Mouse (Mus musculus) gastrocnemius, adult 8-10 months (tissue): ENCODE results near the gene Slc16a13. TPM values are rescaled to one million over a fixed set of nuclear protein-coding genes. Genes with fewer than 3 reads are reported as not detected.

Experiments used
- DNase-seq, 2 experiments: peaks; one replicate each; pipeline ENCODE4 v3.0.0; 2022; ENCODE audit warnings: low spot score in 2 of 2
- total RNA-seq, 4 experiments: library from RNA; stranded (reverse); gene quantifications; 2 replicates each; pipeline ENCODE4 v1.2.4; 2022

Slc16a13 gene
- under 1 TPM; 0.13 to 0.89 (median 0.35) TPM for total RNA-seq

DNA sequence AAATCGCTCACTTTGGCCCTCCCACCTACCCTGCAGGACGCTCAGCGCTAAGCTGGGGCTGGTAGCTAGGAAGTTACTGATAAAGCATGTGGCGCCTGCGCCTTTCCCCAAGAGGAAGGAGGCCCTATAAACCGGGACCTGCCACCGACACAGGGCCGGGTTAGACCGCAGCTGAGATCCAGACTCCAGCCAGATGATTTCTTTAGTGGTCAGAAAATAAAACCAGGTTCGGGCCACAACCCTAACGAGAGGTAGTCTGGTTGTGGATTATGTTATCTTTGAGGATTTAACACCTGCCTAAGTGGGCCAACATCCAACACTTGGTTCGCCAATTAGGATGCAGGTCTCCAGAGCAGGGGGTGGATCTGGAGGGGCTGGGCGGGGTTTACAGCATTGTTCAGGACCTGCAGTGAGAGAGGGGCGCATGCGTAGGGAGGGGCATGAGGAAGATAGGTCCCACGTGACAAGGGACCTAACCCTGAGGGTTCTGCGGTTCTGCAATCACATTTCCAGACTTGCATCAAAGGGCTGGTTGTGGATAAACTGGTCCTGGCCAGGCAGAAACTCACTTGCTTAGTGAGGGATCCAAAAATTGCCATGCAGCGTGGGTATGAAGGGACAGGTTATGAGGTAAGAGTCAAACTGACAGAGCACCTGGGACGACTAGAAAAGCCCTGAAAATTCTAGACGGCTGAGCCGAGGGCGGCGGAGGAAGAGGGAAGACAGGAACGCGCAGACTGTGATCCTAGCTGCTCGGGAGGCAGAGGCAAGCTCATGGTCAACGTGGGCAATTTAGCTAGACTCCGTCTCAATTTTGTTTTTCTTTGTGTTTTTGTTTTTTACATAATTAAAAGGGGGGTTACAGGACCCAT, at the start of gene Slc16a13:
Slc16a13 (minus strand) TSS at position 334 of the 872 bp plus-strand sequence.
- peak; percentile 67 to 80 for DNase-seq

DNA sequence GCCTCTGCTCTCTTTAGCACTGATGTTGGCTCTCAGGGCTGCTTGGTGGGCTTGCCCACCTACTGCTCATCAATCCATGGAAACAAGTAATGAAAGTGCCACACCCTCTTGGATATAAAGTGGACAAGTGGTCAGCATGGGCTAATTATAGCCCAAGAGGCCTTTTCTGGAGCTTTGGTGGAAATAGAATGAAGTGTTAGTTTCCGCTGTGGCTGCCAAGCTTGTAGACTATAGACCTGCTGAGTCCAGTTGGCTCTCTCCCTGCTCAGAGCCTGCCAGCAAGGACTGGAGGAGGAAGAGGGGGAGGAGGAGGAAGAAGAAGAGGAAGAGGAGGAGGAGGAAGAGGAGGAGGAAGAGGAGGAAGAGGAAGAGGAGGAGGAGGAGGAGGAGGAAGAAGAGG, 45.5 kb upstream of the Slc16a13 start:
- DNase-seq: peak in 1 of 2 experiments; percentile 36

DNA sequence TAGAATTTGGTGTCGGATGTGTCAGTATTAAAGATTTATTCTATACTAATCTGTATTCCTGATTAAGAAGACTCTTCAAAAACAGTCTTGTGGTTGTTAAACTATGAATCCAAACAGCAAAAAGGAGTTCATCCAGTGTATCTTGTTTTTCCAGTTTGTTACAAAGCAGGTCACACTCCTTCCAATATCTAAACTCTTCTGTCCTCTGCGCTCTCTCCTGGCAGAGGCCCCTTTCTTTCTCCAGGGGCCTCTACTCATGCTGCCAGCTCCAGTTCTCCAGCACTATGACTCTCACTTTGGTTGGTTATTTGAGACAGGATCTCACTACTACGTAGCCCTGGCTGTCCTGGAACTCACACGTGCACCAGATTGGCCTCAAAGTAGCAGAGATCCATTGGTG, 45.0 kb upstream of the Slc16a13 start:
- no peak for DNase-seq

DNA sequence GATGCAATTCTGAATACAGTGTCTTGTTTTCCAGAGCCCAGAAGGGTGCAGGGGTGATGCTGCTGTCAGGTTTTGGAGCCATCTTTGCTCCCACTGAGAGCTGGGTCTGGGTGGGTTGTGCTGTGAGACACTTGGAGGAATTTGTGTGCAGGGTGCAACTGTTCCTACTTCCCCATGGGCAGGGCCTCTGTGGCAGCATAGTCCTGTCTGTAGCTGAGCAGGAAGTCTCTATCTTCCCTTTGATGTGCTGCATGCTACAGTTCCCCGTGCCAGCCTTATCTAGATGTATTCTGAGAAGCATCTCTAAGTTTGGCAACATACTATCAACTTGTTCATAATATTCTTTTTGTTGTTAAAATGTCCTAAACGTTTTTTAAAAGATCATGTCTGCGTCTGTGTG, 44.4 kb upstream of the Slc16a13 start:
- DNase-seq: no peak

DNA sequence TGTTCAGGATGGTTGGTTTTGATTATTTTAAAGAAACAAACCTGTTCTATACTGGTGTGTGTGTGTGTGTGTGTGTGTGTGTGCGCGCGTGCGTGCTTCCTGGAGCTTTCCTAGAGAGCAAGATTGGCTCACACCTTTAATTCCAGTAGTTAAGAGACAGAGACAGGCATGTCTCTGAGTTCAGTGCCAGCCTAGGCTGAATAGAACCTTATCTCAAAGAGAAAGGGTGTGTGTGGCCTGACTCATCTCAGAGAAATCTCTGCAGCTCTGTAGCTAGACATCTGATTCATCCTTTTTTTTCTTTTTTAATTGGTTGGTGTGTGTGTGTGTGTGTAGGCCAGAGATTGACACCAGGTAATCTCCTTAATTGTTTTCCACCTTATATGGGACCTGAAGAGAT, 38.2 kb upstream of the Slc16a13 start:
- no peak for DNase-seq

DNA sequence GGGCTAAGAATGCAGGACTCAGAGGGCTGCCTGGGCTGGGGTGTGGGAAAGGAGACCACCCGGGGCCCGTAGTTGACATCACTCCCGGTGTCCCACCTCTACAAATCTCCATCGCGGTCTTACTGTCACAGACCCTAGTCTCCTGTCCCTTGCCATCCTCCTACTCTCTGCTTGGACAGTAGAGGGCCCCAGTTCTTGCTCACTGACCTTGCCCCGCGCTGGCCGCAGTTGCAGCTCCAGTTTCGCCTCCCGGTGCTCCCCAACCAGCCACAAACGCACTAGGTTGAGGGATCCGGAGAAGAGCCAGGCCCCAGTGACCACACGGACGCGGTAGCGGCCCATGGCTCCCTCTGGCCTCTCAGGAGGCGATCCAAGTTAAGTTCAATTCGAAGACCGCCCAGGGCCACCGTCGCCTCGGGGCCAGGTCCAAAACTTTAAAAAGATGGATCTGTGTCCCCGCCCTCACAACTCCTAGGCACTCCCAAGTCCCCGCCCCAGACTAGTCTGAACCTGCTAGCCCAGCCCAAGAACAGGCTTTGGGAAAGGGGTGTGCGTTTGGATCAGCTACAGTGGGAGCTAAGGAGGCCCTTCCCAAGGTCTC, 34.2 kb upstream of the Slc16a13 start, which contains the start of gene Alox12:
Alox12 (minus strand) TSS at position 423 of the 601 bp plus-strand sequence.
- peak in 1 of 2 experiments; percentile 33 for DNase-seq

DNA sequence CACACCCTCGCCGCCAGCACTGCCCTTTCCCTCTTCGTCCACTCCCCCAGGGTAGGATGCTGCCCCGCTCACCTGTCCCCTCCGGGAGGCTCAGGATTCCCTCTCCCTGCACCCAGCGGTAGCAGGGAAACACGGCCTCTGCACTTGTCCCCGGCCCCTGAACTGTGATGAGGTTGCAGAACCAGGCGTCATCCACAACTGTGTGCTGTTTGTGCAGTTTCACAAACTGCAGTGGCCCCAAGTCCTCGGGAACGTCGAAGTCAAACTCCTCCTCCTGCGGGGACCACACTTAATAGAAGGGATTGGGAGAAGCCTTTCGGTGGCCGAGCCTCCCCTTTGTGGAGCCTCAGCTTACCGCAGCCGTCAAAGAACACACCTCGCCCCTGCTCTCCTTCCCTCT, 33.5 kb upstream of the Slc16a13 start:
- no peak for DNase-seq

DNA sequence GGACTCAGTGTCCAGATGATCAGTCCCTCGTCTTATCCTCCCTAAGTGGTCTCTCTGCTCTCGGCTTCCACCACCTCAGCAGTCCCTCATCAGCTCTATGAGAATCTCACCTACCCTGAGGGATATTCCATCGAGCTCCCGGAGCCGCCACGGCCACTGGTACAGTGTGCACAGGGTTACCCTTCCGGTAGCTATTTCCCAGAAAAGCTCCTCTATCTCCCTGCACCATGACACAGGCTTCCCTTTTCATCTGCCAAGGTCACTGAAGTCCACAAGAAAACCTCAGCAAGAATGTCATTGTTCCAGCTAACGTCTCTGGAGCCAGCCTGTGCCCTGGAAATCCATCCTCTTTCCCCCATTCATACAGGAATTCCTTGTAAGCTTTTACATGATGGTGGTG, 31.0 kb upstream of the Slc16a13 start:
- DNase-seq: no peak

DNA sequence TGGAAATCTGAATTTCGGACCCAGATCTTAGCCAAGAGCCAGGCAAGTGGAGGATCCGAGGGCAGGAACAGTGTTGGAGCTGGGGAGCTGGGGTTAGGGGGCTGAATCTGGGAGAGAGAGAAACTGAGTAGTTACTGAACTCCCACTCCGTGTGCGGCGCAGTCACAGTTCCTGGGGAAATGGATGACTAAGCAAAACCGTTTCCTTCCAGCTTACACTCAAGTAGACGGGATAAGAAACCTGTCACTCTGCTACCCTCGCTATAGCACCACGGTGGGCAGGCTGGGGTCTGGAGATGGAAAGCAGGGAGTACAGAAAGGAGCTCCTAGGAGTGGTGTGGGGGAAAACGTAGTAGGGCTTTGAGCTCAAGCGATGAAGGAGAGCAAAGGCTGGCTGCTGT, 29.3 kb upstream of the Slc16a13 start:
- no peak for DNase-seq

DNA sequence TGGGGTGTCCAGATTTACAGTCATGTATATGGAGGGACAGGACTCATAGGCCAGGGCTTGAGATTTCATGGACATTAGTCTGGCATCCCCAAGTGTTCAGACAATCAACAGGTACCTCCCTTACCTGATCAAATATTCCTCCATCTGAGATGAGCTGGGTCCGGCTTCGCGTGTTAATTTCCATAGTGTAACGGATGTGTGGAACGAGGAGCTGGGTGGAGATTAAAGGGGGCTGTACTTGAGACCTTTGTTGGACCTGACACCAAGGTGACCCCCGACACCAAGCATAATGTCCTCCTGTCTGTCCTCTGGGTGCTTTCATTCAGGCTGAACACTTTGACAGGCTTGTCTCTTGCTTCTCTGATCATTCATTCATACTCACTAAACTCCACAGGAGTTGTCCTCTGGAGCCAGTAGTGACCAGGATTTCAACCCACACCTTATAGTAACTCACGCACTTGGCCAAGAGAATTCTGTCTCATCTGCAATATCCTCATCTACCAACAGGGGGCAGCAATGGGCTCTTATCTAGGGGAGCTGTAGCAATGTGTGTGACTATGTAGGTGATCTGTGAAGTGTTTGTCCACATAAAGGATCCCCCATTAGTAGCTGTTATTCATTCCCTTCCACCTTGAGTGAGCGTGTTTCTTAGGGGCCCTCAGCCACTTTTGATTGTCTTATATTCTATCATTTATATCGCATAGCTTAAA, 26.4 kb upstream of the Slc16a13 start:
- no peak for DNase-seq

DNA sequence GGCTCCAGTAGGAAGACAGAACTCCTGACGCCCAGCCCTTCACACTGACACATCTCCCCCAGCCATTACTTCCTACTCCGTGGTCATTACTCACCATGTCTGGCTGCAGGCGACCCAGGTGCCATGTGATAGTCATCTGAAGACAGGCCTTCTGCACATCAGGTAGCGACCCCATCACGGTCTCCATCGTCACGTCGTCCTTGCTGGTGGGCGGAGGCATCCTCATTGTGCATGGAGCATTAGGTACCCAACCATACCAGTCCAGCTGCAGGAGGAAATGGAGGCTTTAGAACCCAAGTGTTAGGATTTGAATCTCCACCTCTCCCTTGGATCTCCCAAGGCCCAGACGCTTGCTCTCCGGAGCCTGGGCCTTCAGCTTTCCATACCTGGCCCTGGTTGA, 21.7 kb upstream of the Slc16a13 start:
- DNase-seq: no peak

DNA sequence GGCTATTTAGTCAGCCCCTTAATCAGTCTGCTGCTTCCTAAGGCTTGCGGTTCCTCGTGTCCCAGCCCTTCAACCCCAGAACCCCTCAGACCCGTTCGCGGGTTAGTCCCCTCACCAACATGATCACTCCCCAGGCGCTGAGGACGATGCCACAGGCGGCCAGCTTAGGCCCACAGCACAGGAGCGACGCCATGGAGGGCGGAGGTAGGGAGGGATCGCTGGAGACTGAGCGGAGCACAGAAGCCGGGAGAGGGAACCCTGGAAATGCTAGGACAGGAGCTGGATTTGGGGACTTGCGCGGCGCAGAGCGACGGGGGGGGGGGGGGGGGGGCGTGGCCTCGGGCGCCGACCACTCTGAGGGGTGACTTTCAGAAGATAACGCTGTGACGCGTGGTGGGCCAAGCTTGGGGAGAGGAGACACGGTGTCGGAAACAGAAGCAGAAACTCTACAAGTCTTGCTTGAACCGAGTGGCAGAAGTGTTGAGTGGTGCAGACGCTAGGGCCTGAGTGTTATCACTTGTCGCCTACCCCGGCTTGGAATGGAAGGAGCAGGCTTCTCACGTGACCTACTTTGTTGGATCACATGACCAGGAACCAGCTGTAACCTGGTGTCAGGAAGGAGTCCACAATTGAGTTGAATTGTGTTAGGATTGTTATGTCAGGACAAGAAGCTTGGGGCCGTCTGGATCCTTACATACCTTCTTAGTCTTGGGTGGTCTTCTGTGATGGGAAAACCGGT, 18.8 kb upstream of the Slc16a13 start, which contains the start of the genes Gm21988 and Rnasek:
Gm21988 (minus strand) TSS at position 290 of the 739 bp plus-strand sequence.
Rnasek (minus strand) TSS at position 302 of the 739 bp plus-strand sequence.
- peak; percentile 66 to 68 for DNase-seq

DNA sequence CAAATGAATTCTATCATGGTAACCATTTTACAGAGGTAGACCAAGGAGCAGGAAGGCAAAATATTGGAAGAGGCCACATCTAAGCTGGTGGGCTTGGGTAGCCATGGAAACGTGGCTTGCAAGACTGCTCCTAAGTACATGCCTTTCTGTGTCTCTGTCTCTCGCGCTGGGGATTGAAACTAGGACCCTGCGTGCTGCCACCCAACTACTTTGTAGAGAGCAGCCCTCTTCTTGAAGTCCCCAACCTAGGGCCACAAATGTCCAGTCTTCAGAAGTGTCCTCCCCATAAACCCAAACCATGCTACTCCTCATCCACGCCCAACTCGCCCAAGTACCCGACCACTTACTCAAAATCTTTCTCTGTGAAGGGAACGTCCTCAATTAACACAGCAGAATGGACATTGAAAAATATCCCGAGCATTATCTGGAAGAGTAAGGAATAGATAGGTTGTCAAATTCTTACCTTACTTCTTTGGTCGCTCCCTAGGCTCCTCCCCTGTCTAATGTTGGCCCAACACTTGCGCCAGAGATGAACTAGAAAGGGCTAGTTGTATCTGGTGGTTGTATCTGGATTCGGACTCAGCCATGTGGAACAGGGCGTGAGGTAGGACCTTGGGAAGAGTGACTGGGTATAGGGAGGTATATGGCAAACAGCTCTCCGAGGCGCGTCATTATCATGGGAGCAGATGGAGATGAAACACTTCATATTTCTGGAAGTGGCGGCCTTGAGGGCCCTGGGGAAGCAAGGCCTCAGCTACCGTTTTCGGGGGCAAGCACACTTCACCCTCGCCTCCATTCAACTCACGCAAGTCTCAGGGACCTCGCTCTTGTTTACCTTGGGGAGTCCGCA, 18.0 kb upstream of the Slc16a13 start:
- no peak for DNase-seq

DNA sequence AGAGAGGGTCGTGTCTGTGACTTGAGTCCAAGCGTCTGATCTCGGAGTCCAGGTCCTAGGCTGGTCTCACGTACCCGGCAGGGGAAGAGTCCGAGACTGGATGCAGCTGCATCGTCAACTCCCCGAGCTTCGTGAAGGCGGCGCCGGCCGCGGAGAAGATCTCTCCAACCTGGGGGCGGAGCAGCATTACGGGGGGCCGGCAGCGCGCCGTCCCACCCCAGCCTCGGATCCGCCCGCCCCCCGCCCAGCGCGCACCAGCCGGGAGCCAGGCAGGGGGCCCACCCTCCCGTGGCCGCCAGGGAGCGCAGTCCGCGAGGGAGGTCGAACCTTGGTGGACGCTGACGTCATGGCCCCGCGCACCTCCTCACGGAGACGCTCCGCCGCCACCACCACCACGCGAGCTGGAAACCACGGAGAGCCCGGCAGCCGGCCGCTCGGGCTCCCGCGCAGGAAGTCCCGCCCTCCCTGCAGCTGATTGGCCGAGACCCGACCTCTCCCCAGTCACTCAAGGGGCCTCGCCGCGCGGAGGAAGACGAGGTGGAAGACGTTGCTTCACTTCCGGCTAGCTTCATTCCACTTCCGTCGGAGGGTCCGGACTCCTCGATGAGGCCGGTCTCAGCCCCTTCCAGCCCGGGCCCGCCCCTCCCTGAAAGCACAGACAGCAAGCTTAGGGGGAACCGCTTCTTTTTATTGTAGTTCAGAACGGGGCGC, 16.7 kb upstream of the Slc16a13 start, which contains the start of gene 0610010K14Rik:
0610010K14Rik (minus strand) TSS at position 458 of the 711 bp plus-strand sequence.
- peak; percentile 95 for DNase-seq

DNA sequence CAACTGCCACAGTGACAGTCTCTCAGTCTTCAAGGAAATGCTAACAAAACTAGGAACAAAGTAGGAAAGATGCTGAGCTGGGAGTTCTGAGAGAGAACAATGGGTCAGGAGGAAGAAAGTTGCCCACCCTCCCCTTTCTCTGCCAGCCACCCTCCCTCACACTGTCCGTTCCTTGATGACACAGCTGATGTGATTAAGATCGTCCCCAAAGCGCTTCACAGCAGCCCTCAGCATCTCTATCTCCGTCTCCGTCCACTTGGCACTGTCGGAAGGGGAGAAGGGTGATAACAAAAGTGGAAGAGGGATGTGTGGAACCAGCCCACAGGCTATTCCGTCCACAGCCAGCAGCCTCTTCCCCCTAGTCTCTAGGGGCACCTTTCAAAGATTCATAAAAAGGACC, 15.9 kb upstream of the Slc16a13 start:
- no peak for DNase-seq

DNA sequence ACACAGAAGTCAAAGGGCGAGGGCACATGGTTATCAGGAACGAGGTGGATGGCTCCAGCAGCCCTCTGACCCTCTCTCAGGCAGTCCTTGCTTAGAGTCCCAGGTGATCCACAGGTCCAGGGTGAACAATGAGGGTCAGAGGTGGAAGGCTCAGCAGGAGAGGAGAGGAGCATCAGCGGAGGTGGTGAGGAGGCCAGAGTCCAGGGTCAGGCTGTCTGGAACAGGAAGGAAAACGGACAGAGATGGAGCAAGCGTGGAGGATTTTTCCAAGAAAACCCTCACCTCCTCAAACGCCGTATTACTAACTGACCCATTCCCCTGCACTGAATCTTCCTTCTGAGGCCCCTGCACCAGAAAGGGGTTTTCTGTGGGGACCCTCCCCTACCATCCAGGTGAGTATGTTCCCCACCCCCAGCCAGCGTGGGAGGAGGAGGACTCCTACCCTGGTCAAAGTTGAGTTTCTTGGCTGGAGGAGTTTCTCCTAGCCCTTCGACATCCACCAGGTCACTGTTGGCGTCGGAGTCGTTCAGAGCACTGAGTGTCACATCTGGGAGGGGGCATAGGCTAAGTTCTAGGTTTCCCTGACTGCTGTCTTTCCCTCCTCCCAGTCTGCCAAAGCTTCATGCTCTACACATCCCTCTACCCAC, 14.5 kb upstream of the Slc16a13 start:
- DNase-seq: no peak

DNA sequence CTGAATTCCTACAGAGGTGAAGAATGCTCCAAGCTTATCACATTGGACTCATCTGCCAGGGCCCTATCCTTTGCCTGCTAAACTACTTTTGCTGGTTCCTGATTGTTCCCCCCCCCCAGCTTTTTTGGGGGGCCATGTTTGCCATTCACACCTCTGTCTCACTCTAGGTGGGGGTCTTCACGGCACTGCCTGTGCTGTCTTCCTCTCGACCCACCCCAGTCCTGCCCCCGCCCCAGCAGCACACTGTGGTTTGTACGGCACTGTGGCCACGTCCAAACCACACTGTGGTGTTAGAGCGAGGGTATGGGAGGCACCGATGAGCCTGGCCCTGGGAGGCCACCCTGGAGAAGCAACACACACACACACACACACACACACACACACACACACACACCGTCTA, 13.6 kb upstream of the Slc16a13 start:
- DNase-seq: no peak

DNA sequence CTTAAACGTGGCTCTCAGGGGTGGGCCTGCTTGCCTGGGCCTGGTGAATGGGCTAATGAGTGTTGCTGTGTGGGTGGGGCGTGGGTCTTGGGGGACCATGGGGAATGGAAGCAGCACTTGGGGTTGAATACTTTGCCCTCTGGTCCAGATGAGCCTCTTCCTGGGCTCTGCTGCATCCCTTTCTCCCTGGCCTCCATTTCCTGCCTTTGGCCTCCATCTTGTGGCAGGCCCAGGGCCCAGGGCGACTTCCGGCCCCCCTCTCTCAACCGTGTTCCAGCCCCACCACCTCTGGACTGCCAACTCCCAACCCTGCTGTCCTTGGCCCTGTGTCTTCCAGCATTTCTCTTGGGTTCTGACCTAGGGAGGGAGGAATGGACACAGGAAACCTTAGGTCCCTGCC, 13.2 kb upstream of the Slc16a13 start:
- peak in 1 of 2 experiments; percentile 49 for DNase-seq

DNA sequence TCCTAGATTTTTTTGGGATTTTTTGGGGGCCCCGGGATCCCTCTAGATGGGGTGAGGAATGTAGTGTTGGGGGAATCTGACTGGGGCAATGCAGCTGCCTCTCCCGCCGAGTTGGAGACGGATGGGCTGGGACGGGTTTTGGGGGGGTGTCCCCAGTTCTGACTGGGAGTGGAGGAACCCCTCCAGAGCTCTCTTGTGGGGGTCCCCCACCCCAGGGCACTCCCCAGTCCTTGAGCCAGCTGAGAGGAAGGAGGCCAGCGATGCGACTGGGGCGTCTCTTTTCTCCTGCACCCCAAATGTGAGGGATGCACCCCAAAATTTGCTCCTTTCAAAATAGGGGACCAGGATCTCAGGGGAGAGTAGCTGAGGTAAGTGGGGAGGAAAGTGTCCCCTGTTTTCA, 12.2 kb upstream of the Slc16a13 start:
- DNase-seq: no peak
